9 mouse cellular contexts compared by ENCODE assay signal in genomic region chr7:45709036-45709435, GRCm38 (mm10). TPM values are rescaled to one million over a fixed set of nuclear protein-coding genes. Genes with fewer than 3 reads are reported as not detected.
DNase-seq lines count a peak whose midpoint lies in the region; ATAC-seq and TF ChIP-seq lines count a peak whose summit lies in the region.
"Had no signal": no experiment of that assay in that cellular context is flagged by ENCODE, and none has a peak within 500 bp of the region (broad histone marks: within the 10 kb centered on the region; RNA-seq: fewer than 3 reads in every experiment).

No protein-coding gene starts in this region.

- no peak for ATAC-seq in embryonic facial prominence, embryonic 15.5 days (ENCODE audit: insufficient number of reproducible peaks, low FRiP score, low TSS enrichment, low read depth)

- peaks cover 46% of the 10 kb centered on the region for H3K36me3 ChIP-seq in embryonic facial prominence, embryonic 15.5 days
- H3K36me3 ChIP-seq in macrophage (ENCODE audit: inconsistent target), result peaks cover 43% of the 10 kb centered on the region

- 0 out of 2 replicates have a peak overlapping the region, but pooled peaks have one; percentile 50 for H3K4me3 ChIP-seq in bone marrow macrophage, adult 2 months (ENCODE audit: insufficient read depth, low read length)
- H3K4me3 ChIP-seq in embryonic facial prominence, embryonic 15.5 days (replicated peaks), result no peak overlapping the region
- peak overlapping the region; percentile 26; the same call in 1 of the 2 replicates for H3K4me3 ChIP-seq in macrophage (ENCODE audit: inconsistent target)

- H3K27ac ChIP-seq in bone marrow macrophage, adult 2 months (ENCODE audit: insufficient read depth, low read depth, low read length), result peak overlapping the region; percentile 95; the same call in 1 of the 2 replicates
- 0 out of 2 replicates have a peak overlapping the region, but pooled peaks have one; percentile 93 for H3K27ac ChIP-seq in embryonic facial prominence, embryonic 15.5 days (replicated peaks)
- H3K27ac ChIP-seq in macrophage, result peak overlapping the region; percentile 96
- H3K27ac ChIP-seq: liver, embryonic 14.5 days had no signal

- H3K4me2 ChIP-seq in embryonic facial prominence, embryonic 15.5 days (replicated peaks), result no peak overlapping the region

- H3K9ac ChIP-seq in embryonic facial prominence, embryonic 15.5 days, result no peak overlapping the region
- H3K9ac ChIP-seq: liver, embryonic 14.5 days had no signal

- H3K27me3 ChIP-seq in embryonic facial prominence, embryonic 15.5 days, result no peaks in the 10 kb centered on the region

- no peak for TF ChIP-seq POLR2A in bone marrow macrophage, adult 2 months (IDR thresholded peaks at IDR 0.05; ENCODE audit: borderline replicate concordance, low read depth, low read length)

- no peaks in the 10 kb centered on the region for H3K9me3 ChIP-seq in embryonic facial prominence, embryonic 15.5 days (replicated peaks)

- 52% methylated on average over 6 of the region's 6 CpGs for WGBS in embryonic facial prominence, embryonic 15.5 days
- 92% methylated on average over 6 of the region's 6 CpGs for WGBS in macrophage (ENCODE audit: missing documents)

- no peak for TF ChIP-seq CTCF in bone marrow macrophage, adult 2 months (IDR thresholded peaks at IDR 0.05; ENCODE audit: low read depth, low read length)

- H3K79me2 ChIP-seq in macrophage (ENCODE audit: inconsistent target), result peaks cover 59% of the 10 kb centered on the region

- peaks cover 19% of the 10 kb centered on the region for H3K4me1 ChIP-seq in bone marrow macrophage, adult 2 months (ENCODE audit: control insufficient read depth, insufficient read depth, low read length)
- peaks cover 61% of the 10 kb centered on the region for H3K4me1 ChIP-seq in embryonic facial prominence, embryonic 15.5 days

- peak; percentile 33 to 61 for DNase-seq in kidney, adult 8-10 months
- no peak for DNase-seq in kidney, postnatal 14 days
- DNase-seq in urinary bladder, postnatal 14 days (ENCODE audit: low spot score), result no peak
- no peak for DNase-seq in urinary bladder, postnatal 36 days (ENCODE audit: low spot score in 2 of 2)
- DNase-seq in adrenal gland, adult 18-20 months (ENCODE audit: low spot score in 2 of 2), result no peak

RNA-seq across cellular contexts. Expression of gene Dbp, which starts 4.1 kb away (rescaled TPM):
- polyA plus RNA-seq in bone marrow macrophage, adult 2 months (2012; ENCODE audit: insufficient read depth, insufficient read length, missing spikeins), result 85.2 and 85.6 TPM in 2 replicates
- polyA plus RNA-seq in embryonic facial prominence, embryonic 15.5 days (2015; fragmentation: Nextera tagmentation; extraction: Ambion mirVana), result 6.8 and 7.0 TPM in 2 replicates
- total RNA-seq in macrophage (2018; cell fraction: chromatin; rRNA removed), result 100 to 1,000 TPM in 1 of 26 experiments, 10 to 100 TPM in 14, 1 to 10 TPM in 11; 1.4 to 103 (median 15.7) TPM
- total RNA-seq in macrophage (2018; cell fraction: cytosol; rRNA removed), result 10 to 100 TPM; 20.2 to 85.8 (median 49.5) TPM
- 10 to 100 TPM in 21 of 26 experiments, 1 to 10 TPM in 5; 5.0 to 96.3 (median 19.0) TPM for total RNA-seq in macrophage (2018; cell fraction: nucleus; rRNA removed)
- polyA plus RNA-seq in macrophage (2018), result 11.3 to 58.2 TPM (median 52.9 TPM) in 3 replicates
- 10 to 100 TPM; 64.8 to 96.6 TPM for total RNA-seq in adrenal gland, adult 18-20 months (2021)

RNA-seq across cellular contexts. Expression of gene Rpl18, which starts 6.2 kb away (rescaled TPM):
- polyA plus RNA-seq in bone marrow macrophage, adult 2 months (2012; ENCODE audit: insufficient read depth, insufficient read length, missing spikeins), result 802 and 833 TPM in 2 replicates
- 1,062 and 1,100 TPM in 2 replicates for polyA plus RNA-seq in embryonic facial prominence, embryonic 15.5 days (2015; fragmentation: Nextera tagmentation; extraction: Ambion mirVana)
- total RNA-seq in macrophage (2018; cell fraction: chromatin; rRNA removed), result 100 to 1,000 TPM in 1 of 26 experiments, 10 to 100 TPM in 25; 14.5 to 193 (median 57.8) TPM
- total RNA-seq in macrophage (2018; cell fraction: cytosol; rRNA removed), result 100 to 1,000 TPM; 451 to 985 (median 613) TPM
- total RNA-seq in macrophage (2018; cell fraction: nucleus; rRNA removed), result 100 to 1,000 TPM in 23 of 26 experiments, 10 to 100 TPM in 3; 87.1 to 264 (median 134) TPM
- polyA plus RNA-seq in macrophage (2018), result 290 to 1,003 TPM (median 791 TPM) in 3 replicates
- 100 to 1,000 TPM; 934 to 965 TPM for total RNA-seq in adrenal gland, adult 18-20 months (2021)

RNA-seq across cellular contexts. Expression of gene Sphk2, which starts 8.8 kb away (rescaled TPM):
- polyA plus RNA-seq in bone marrow macrophage, adult 2 months (2012; ENCODE audit: insufficient read depth, insufficient read length, missing spikeins), result 51.2 and 56.1 TPM in 2 replicates
- polyA plus RNA-seq in embryonic facial prominence, embryonic 15.5 days (2015; fragmentation: Nextera tagmentation; extraction: Ambion mirVana), result 38.4 and 43.4 TPM in 2 replicates
- total RNA-seq in macrophage (2018; cell fraction: chromatin; rRNA removed), result 10 to 100 TPM; 15.7 to 99.3 (median 64.0) TPM
- 100 to 1,000 TPM in 2 of 26 experiments, 10 to 100 TPM in 24; 25.4 to 107 (median 74.2) TPM for total RNA-seq in macrophage (2018; cell fraction: cytosol; rRNA removed)
- total RNA-seq in macrophage (2018; cell fraction: nucleus; rRNA removed), result 100 to 1,000 TPM in 6 of 26 experiments, 10 to 100 TPM in 20; 24.7 to 132 (median 74.8) TPM
- polyA plus RNA-seq in macrophage (2018), result 47.1 to 55.5 TPM (median 51.5 TPM) in 3 replicates
- 10 to 100 TPM; 37.7 to 42.0 TPM for total RNA-seq in adrenal gland, adult 18-20 months (2021)

RNA-seq across cellular contexts. Expression of gene Car11, which starts 9.4 kb away (rescaled TPM):
- 1.3 and 1.9 TPM in 2 replicates for polyA plus RNA-seq in bone marrow macrophage, adult 2 months (2012; ENCODE audit: insufficient read depth, insufficient read length, missing spikeins)
- 17.2 and 17.7 TPM in 2 replicates for polyA plus RNA-seq in embryonic facial prominence, embryonic 15.5 days (2015; fragmentation: Nextera tagmentation; extraction: Ambion mirVana)
- 1 to 10 TPM in 1 of 26 experiments, under 1 TPM in 1, not detected in 24; 0.86 to 3.0 TPM for total RNA-seq in macrophage (2018; cell fraction: chromatin; rRNA removed)
- under 1 TPM in 14 of 26 experiments, not detected in 12; 0.08 to 0.84 (median 0.14) TPM for total RNA-seq in macrophage (2018; cell fraction: cytosol; rRNA removed)
- total RNA-seq in macrophage (2018; cell fraction: nucleus; rRNA removed), result 1 to 10 TPM in 1 of 26 experiments, under 1 TPM in 2, not detected in 23; 0.60 to 1.1 (median 0.79) TPM
- polyA plus RNA-seq in macrophage (2018), result 0.56 TPM in 1 of 3 replicates, not detected in the others
- 10 to 100 TPM; 15.8 to 16.9 TPM for total RNA-seq in adrenal gland, adult 18-20 months (2021)

RNA-seq across cellular contexts. Expression of gene Fam83e, which starts 12.0 kb away (rescaled TPM):
- not detected in 2 replicates for polyA plus RNA-seq in bone marrow macrophage, adult 2 months (2012; ENCODE audit: insufficient read depth, insufficient read length, missing spikeins)
- 2.1 and 3.2 TPM in 2 replicates for polyA plus RNA-seq in embryonic facial prominence, embryonic 15.5 days (2015; fragmentation: Nextera tagmentation; extraction: Ambion mirVana)
- total RNA-seq in macrophage (2018; cell fraction: chromatin; rRNA removed), result 1 to 10 TPM in 10 of 26 experiments, under 1 TPM in 16; 0.31 to 2.5 (median 0.86) TPM
- total RNA-seq in macrophage (2018; cell fraction: cytosol; rRNA removed), result under 1 TPM in 3 of 26 experiments, not detected in 23; 0.03 to 0.11 (median 0.06) TPM
- 1 to 10 TPM in 1 of 26 experiments, under 1 TPM in 17, not detected in 8; 0.15 to 1.6 (median 0.29) TPM for total RNA-seq in macrophage (2018; cell fraction: nucleus; rRNA removed)
- not detected in 3 replicates for polyA plus RNA-seq in macrophage (2018)
- total RNA-seq in adrenal gland, adult 18-20 months (2021), result under 1 TPM; 0.30 to 0.35 TPM

Comparison
In these comparisons a context has a peak if more than half of its experiments do, and no peak if none do; other contexts are left out.
1. DNase-seq: peak in kidney, adult 8-10 months (2 of 2); none in kidney, postnatal 14 days (single experiment), urinary bladder, postnatal 14 days (single experiment), urinary bladder, postnatal 36 days (0 of 2) and adrenal gland, adult 18-20 months (0 of 2).
2. Peak in every context shown above with its lines, with median percentiles within 50 percentile points of each other: H3K27ac ChIP-seq.